Mouse (Mus musculus) embryo, embryonic 9.5 days (tissue): ENCODE measurements at regions not wholly inside any gene's neighbourhood (a gene's known extent, or its start where the extent isn't known, plus 50 kb on each side); places are given as distances from the start of the nearest gene placed in this dataset.

Experiments used
- DNase-seq: peaks from one replicate; pipeline ENCODE4 v3.0.0-alpha.2; 2017; ENCODE audit errors: extremely low spot score

- no peak for DNase-seq
Measured at GRCm38 (mm10) chr11:45533402-45534056, 318.3 kb upstream of the Clint1 start.

GRCm38 (mm10) chr11:45535501-45536025, 316.3 kb upstream of the Clint1 start:
- DNase-seq = no peak

- peak; percentile 17 for DNase-seq
Measured at GRCm38 (mm10) chr11:45538011-45538410, 313.8 kb upstream of the Clint1 start.

- DNase-seq = peak; percentile 80
Measured at GRCm38 (mm10) chr11:45539459-45539858, 312.4 kb upstream of the Clint1 start.

- DNase-seq = no peak
Measured at GRCm38 (mm10) chr11:45544531-45544930, 307.3 kb upstream of the Clint1 start.

- DNase-seq = no peak
Measured at GRCm38 (mm10) chr11:45545896-45546626, 305.8 kb upstream of the Clint1 start.

- no peak for DNase-seq
Measured at GRCm38 (mm10) chr11:45546861-45547260, 305.0 kb upstream of the Clint1 start.

- DNase-seq = no peak
Measured at GRCm38 (mm10) chr11:45550376-45550775, 301.5 kb upstream of the Clint1 start.

- peak; percentile 4 for DNase-seq
Measured at GRCm38 (mm10) chr11:45577469-45578154, 274.2 kb upstream of the Clint1 start.

GRCm38 (mm10) chr11:45592335-45592734, 259.5 kb upstream of the Clint1 start:
- DNase-seq = no peak

GRCm38 (mm10) chr11:45592890-45593642, 258.8 kb upstream of the Clint1 start:
- no peak for DNase-seq

- DNase-seq = no peak
Measured at GRCm38 (mm10) chr11:45595372-45595771, 256.5 kb upstream of the Clint1 start.

GRCm38 (mm10) chr11:45621824-45622223, 230.0 kb upstream of the Clint1 start:
- DNase-seq = no peak

- DNase-seq = no peak
Measured at GRCm38 (mm10) chr11:45622701-45623100, 229.2 kb upstream of the Clint1 start.

- DNase-seq = no peak
Measured at GRCm38 (mm10) chr11:45624233-45624632, 227.6 kb upstream of the Clint1 start.

- no peak for DNase-seq
Measured at GRCm38 (mm10) chr11:45629250-45629649, 222.6 kb upstream of the Clint1 start.

- DNase-seq = no peak
Measured at GRCm38 (mm10) chr11:45634535-45635235, 217.2 kb upstream of the Clint1 start.

- no peak for DNase-seq
Measured at GRCm38 (mm10) chr11:45635896-45636295, 216.0 kb upstream of the Clint1 start.

GRCm38 (mm10) chr11:45639236-45639635, 212.6 kb upstream of the Clint1 start:
- DNase-seq = no peak

- DNase-seq = no peak
Measured at GRCm38 (mm10) chr11:45642142-45642756, 209.6 kb upstream of the Clint1 start.
